Mouse (Mus musculus) forebrain, embryonic 16.5 days (tissue): ENCODE data around the gene Cdkn2aipnl. TPM values are rescaled to one million over a fixed set of nuclear protein-coding genes. Genes with fewer than 3 reads are reported as not detected.

Experiments
- ATAC-seq: fragments of 200-750 bp; cut with Nextera tagmentation; 2 replicates; pipeline ENCODE4 v1.8.0; 2017; ENCODE audit warnings: mild to moderate bottlenecking, moderate library complexity
- H3K27ac ChIP-seq: fragments of 300-500 bp; sonication (generic); 2 replicates; pipeline ENCODE4 v1.5.1; 2014; ENCODE audit warnings: low read length, control low read depth
- H3K27me3 ChIP-seq: fragments of 300-500 bp; sonication (generic); replicated peaks from 2 replicates; pipeline ENCODE4 v1.6.1; 2014; ENCODE audit warnings: low read length; ENCODE audit not compliant: control insufficient read depth, insufficient read depth
- H3K36me3 ChIP-seq: fragments of 300-500 bp; sonication (generic); 2 replicates; pipeline ENCODE4 v1.6.1; 2014; ENCODE audit not compliant: control insufficient read depth, insufficient read depth
- H3K4me1 ChIP-seq: fragments of 300-500 bp; sonication (generic); replicated peaks from 2 replicates; pipeline ENCODE4 v1.6.1; 2014; ENCODE audit warnings: low read length; ENCODE audit not compliant: control insufficient read depth, insufficient read depth
- H3K4me2 ChIP-seq: fragments of 300-500 bp; sonication (generic); 2 replicates; pipeline ENCODE4 v1.6.1; 2014; ENCODE audit warnings: mild to moderate bottlenecking, low read length, control low read depth
- H3K4me3 ChIP-seq: fragments of 300-500 bp; sonication (generic); replicated peaks from 2 replicates; pipeline ENCODE4 v1.5.1; 2014; ENCODE audit warnings: mild to moderate bottlenecking, low read length, control low read depth
- H3K9ac ChIP-seq: fragments of 300-500 bp; sonication (generic); replicated peaks from 2 replicates; pipeline ENCODE4 v1.6.1; 2014; ENCODE audit warnings: low read depth, low read length, control low read depth
- H3K9me3 ChIP-seq: fragments of 300-500 bp; sonication (generic); 2 replicates; pipeline ENCODE4 v1.6.1; 2016; ENCODE audit warnings: low read length; ENCODE audit not compliant: control insufficient read depth
- WGBS: fragments of 180-500 bp; shearing (Covaris S2); extraction: QIAGEN DNeasy Blood & Tissue Kit; methylation state at CpG from one replicate; pipeline ENCODE4 v1.1.7; 2014; 5-methylcytosine and 5-hydroxymethylcytosine counted together
- polyA plus RNA-seq: library from polyadenylated mRNA; unstranded; fragments of >200 nt; fragmentation: Nextera tagmentation; extraction: Ambion mirVana; gene quantifications from 2 replicates; pipeline ENCODE4 v1.2.1, GENCODE M21; 2015

Cdkn2aipnl gene
- polyA plus RNA-seq, 1 experiment from 2014 or later: 119 TPM

GRCm38 (mm10) chr11:52011011-52011410 lies 43.5 kb downstream of the Cdkn2aipnl start:
- Histone ChIP-seq H3K9me3 (no peaks in the 10 kb centered on the region), H3K4me2 (no peak overlapping the region), H3K4me1 (no peaks in the 10 kb centered on the region), H3K9ac (no peak overlapping the region), H3K36me3 (no peaks in the 10 kb centered on the region; the same call in none of the 2 replicates), H3K4me3 (no peak overlapping the region), H3K27me3 (no peaks in the 10 kb centered on the region), H3K27ac (no peak overlapping the region)
- 84% methylated on average over 11 of the region's 11 CpGs for WGBS
- ATAC-seq: no peak

GRCm38 (mm10) chr11:52011541-52011940 lies 44.1 kb downstream of the Cdkn2aipnl start:
- H3K4me1 ChIP-seq: no peaks in the 10 kb centered on the region
- no peak overlapping the region for H3K4me3 ChIP-seq
- H3K27ac ChIP-seq: no peak overlapping the region
- 69% methylated on average over 5 of the region's 5 CpGs for WGBS
- ATAC-seq: no peak
- no peaks in the 10 kb centered on the region; the same call in none of the 2 replicates for H3K36me3 ChIP-seq
- no peak overlapping the region for H3K4me2 ChIP-seq
- H3K27me3 ChIP-seq: no peaks in the 10 kb centered on the region
- no peaks in the 10 kb centered on the region for H3K9me3 ChIP-seq
- no peak overlapping the region for H3K9ac ChIP-seq

- no peaks in the 10 kb centered on the region for H3K4me1 ChIP-seq
- H3K4me3 ChIP-seq: no peak overlapping the region
- no peak for ATAC-seq
- H3K9ac ChIP-seq: no peak overlapping the region
- H3K36me3 ChIP-seq: peaks cover 2% of the 10 kb centered on the region; the same call in 1 of the 2 replicates
- no peaks in the 10 kb centered on the region for H3K9me3 ChIP-seq
- 87% methylated on average over 9 of the region's 9 CpGs for WGBS
- H3K27ac ChIP-seq: no peak overlapping the region
- no peak overlapping the region for H3K4me2 ChIP-seq
- no peaks in the 10 kb centered on the region for H3K27me3 ChIP-seq
These were observed 50.8 kb downstream of the Cdkn2aipnl start for GRCm38 (mm10) chr11:52018217-52018616.

Other genes with a start within 250 kb of the Cdkn2aipnl start
- 11.8 and 14.6 TPM in 2 replicates for gene Sec24a, start 204.0 kb upstream of the Cdkn2aipnl start, polyA plus RNA-seq
- 158 and 160 TPM in 2 replicates for gene Sar1b, start 204.0 kb upstream of the Cdkn2aipnl start, polyA plus RNA-seq
- gene Jade2, start 110.0 kb upstream of the Cdkn2aipnl start, polyA plus RNA-seq: 0.47 and 0.70 TPM in 2 replicates
- 279 and 306 TPM in 2 replicates for gene Ube2b, start 33.1 kb downstream of the Cdkn2aipnl start, polyA plus RNA-seq
- gene Cdkl3, start 36.6 kb downstream of the Cdkn2aipnl start, polyA plus RNA-seq: 27.0 and 27.1 TPM in 2 replicates
- 116 and 123 TPM in 2 replicates for gene Ppp2ca, start 131.0 kb downstream of the Cdkn2aipnl start, polyA plus RNA-seq
- gene Olfr1373, start 177.9 kb downstream of the Cdkn2aipnl start, polyA plus RNA-seq: not detected in 2 replicates
- gene Olfr1371, start 246.3 kb downstream of the Cdkn2aipnl start, polyA plus RNA-seq: not detected in 2 replicates